Mouse (Mus musculus) adrenal gland, postnatal 14 days (tissue): ENCODE measurements around the gene Sars2. TPM values are rescaled to one million over a fixed set of nuclear protein-coding genes. Genes with fewer than 3 reads are reported as not detected.
"Not testable (repeated sequence)": the region's sequence is repeated elsewhere in the genome, so short reads cannot be mapped to it uniquely, and the experiment has no call there.

Source experiments
- DNase-seq: peaks from one replicate; pipeline ENCODE4 v3.0.0; 2021; ENCODE audit warnings: mixed read lengths
- long read RNA-seq, 2 experiments: library from polyadenylated mRNA; stranded (forward); transcript quantifications; one replicate each; pipeline ENCODE4 v2.0.0; 2021
- total RNA-seq: library from RNA; stranded (reverse); gene quantifications from 2 replicates; pipeline ENCODE4 v1.2.3, GENCODE M21; 2021

Gene Sars2
- total RNA-seq: 17.6 and 18.9 TPM in 2 replicates
- long read RNA-seq, experiment 1, transcript Sars2-201 (16 exons, 1,868 nt): major isoform, 13 of 25 reads
- long read RNA-seq, experiment 1, partial matches to known transcripts: 8 of 25 reads
- long read RNA-seq, experiment 1, other reads (novel, unspliced or antisense): 4 of 25 reads
- long read RNA-seq, experiment 2, transcript Sars2-201 (16 exons, 1,868 nt): major isoform, 14 of 20 reads
- long read RNA-seq, experiment 2, partial matches to known transcripts: 3 of 20 reads
- long read RNA-seq, experiment 2, other reads (novel, unspliced or antisense): 3 of 20 reads

- peak; percentile 95 for DNase-seq
These were observed at the start of gene Sars2, which contains the start of gene Mrps12 for GRCm38 (mm10) chr7:28741709-28742438. TSS of gene Sars2 (plus strand) at chr7:28741992. TSS of gene Mrps12 (minus strand) at chr7:28741820.

- peak; percentile 24 for DNase-seq
These were observed 49.1 kb upstream of the Sars2 start, which contains the start of gene Fbxo27 for GRCm38 (mm10) chr7:28692545-28693320. TSS of gene Fbxo27 (plus strand) at chr7:28692849.

GRCm38 (mm10) chr7:28693321-28693966 lies 48.3 kb upstream of the Sars2 start:
- DNase-seq: peak; percentile 80

- DNase-seq: no peak
These were observed 47.4 kb upstream of the Sars2 start for GRCm38 (mm10) chr7:28694423-28694822.

GRCm38 (mm10) chr7:28694966-28695511 lies 46.8 kb upstream of the Sars2 start:
- DNase-seq: no peak

- no peak for DNase-seq
These were observed 44.5 kb upstream of the Sars2 start for GRCm38 (mm10) chr7:28697277-28697676.

- DNase-seq: no peak
These were observed 41.5 kb upstream of the Sars2 start for GRCm38 (mm10) chr7:28700269-28700668.

GRCm38 (mm10) chr7:28701306-28701705 lies 40.5 kb upstream of the Sars2 start:
- DNase-seq: not testable (repeated sequence)

- no peak for DNase-seq
These were observed 39.1 kb upstream of the Sars2 start for GRCm38 (mm10) chr7:28702601-28703143.

GRCm38 (mm10) chr7:28709454-28709853 lies 32.3 kb upstream of the Sars2 start:
- no peak for DNase-seq

GRCm38 (mm10) chr7:28710962-28711361 lies 30.8 kb upstream of the Sars2 start:
- DNase-seq: no peak

- DNase-seq: no peak
These were observed 27.1 kb upstream of the Sars2 start for GRCm38 (mm10) chr7:28714667-28715066.

GRCm38 (mm10) chr7:28715598-28715997 lies 26.2 kb upstream of the Sars2 start:
- DNase-seq: no peak

GRCm38 (mm10) chr7:28716590-28717281 lies 25.1 kb upstream of the Sars2 start, which contains the start of gene Fbxo17:
TSS of gene Fbxo17 (plus strand) at chr7:28716804.
- DNase-seq: peak; percentile 90

GRCm38 (mm10) chr7:28717726-28718125 lies 24.1 kb upstream of the Sars2 start:
- no peak for DNase-seq

GRCm38 (mm10) chr7:28719159-28719558 lies 22.6 kb upstream of the Sars2 start:
- DNase-seq: no peak

GRCm38 (mm10) chr7:28719650-28720049 lies 22.1 kb upstream of the Sars2 start:
- no peak for DNase-seq

GRCm38 (mm10) chr7:28720753-28721537 lies 20.8 kb upstream of the Sars2 start:
- no peak for DNase-seq

GRCm38 (mm10) chr7:28722079-28722478 lies 19.7 kb upstream of the Sars2 start:
- no peak for DNase-seq

- DNase-seq: no peak
These were observed 17.2 kb upstream of the Sars2 start for GRCm38 (mm10) chr7:28724613-28725012.
